Comparison of ENCODE assay signal across 1 mouse cellular context in the genomic region with DNA sequence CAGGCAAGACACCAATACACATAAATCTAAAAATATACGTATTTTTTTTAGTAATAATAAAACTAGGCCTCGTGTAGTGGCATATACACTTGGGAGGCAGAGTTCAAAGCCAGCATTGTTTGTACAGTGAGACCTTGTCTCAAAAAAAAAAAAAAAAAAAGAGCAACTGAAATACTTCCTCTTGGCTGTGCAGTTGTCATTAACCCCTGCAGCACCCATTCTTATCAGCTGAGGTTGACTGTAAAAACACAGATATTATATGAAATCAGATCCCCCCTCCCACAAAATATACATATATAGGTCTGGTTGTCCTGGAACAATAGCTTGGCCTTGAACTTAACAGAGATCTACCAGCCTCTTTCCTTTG.
TF ChIP-seq lines count a peak whose summit lies in the region.

No protein-coding gene starts in this region.

TF ChIP-seq in MEL, 35 proteins besides CTCF, POLR2A, EP300 and RAD21 (continued from another document):
- TF ChIP-seq ZNF384 (IDR thresholded peaks at IDR 0.05; ENCODE audit: low read depth, low read length) (peak; percentile 99), NRF1 (IDR thresholded peaks at IDR 0.05; ENCODE audit: insufficient read depth, low read depth, low read length, poor library complexity, severe bottlenecking) (no peak), ZMIZ1 (IDR thresholded peaks at IDR 0.05; ENCODE audit: low read depth, low read length) (no peak), MYC (IDR thresholded peaks at IDR 0.05; ENCODE audit: low read depth, low read length) (peak; percentile 27; the same call in 1 of the 2 replicates), ZKSCAN1 (IDR thresholded peaks at IDR 0.05; ENCODE audit: low read depth, low read length) (peak; percentile 2; the same call in 1 of the 2 replicates), CHD1 (IDR thresholded peaks at IDR 0.05; ENCODE audit: low read depth, low read length) (no peak), ETS1 (IDR thresholded peaks at IDR 0.05; ENCODE audit: low read depth, low read length) (peak; percentile 74; the same call in 1 of the 2 replicates), TCF12 (IDR thresholded peaks at IDR 0.05; ENCODE audit: low read depth, low read length) (peak; percentile 85), USF2 (IDR thresholded peaks at IDR 0.05; ENCODE audit: borderline replicate concordance in 1 of 2, insufficient read depth in 1 of 2, low read depth in 1 of 2, low read length in 2 of 2) (no peak), TAL1 (IDR thresholded peaks at IDR 0.05; ENCODE audit: low read length) (peak; percentile 60), SMC3 (IDR thresholded peaks at IDR 0.05; ENCODE audit: low read depth, low read length) (no peak), HCFC1 (IDR thresholded peaks at IDR 0.05; ENCODE audit: low read depth, low read length) (peak; percentile 50; the same call in 1 of the 2 replicates), TBP (IDR thresholded peaks at IDR 0.05; ENCODE audit: low read depth, low read length) (0 out of 2 replicates have a peak, but pooled peaks have one; percentile 31), POLR2AphosphoS2 (IDR thresholded peaks at IDR 0.05; ENCODE audit: low read length) (no peak), GABPA (IDR thresholded peaks at IDR 0.05; ENCODE audit: low read depth, low read length) (no peak), GATA1 (IDR thresholded peaks at IDR 0.05; ENCODE audit: low read depth, low read length) (peak; percentile 96), E2F4 (IDR thresholded peaks at IDR 0.05; ENCODE audit: borderline replicate concordance, low read depth, low read length) (no peak), POLR2AphosphoS5 (IDR thresholded peaks at IDR 0.05; ENCODE audit: borderline replicate concordance, low read depth, low read length) (no peak), SIN3A (IDR thresholded peaks at IDR 0.05; ENCODE audit: low read length) (peak; percentile 71; the same call in 1 of the 2 replicates), MYB (IDR thresholded peaks at IDR 0.05; ENCODE audit: low read depth, low read length) (0 out of 2 replicates have a peak, but pooled peaks have one; percentile 57), MAFK (IDR thresholded peaks at IDR 0.05; ENCODE audit: borderline replicate concordance, low read depth, low read length) (0 out of 2 replicates have a peak, but pooled peaks have one; percentile 34)
TF ChIP-seq in MEL: peak in this region for 13.
